Mouse (Mus musculus): ENCODE results near the gene Ush2a.

Gene Ush2a

GRCm38 (mm10) chr1:188668513-188668912 is 406.7 kb downstream of the Ush2a start:
- DNase-seq (ENCODE audit: inconsistent ontology term), result no peak

DNA sequence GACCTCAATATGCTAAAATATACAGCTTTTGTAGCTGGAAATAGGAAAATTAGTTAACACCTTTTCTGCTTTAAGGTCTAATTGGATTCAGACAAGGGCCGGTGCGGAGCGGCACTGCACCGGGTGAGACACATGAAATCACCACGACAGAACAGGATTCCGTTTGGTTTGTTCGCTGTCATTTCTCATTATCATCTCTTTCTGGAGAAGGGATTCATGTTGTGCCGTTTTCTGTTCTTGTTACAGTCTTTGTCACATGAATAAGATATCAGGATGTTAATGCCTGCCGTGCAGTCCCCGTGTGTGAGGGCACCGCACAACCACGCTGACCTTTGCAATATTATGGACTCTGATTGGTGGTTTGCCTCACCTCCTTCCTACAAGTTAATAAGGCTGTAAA is 411.0 kb downstream of the Ush2a start:
- DNase-seq (ENCODE audit: inconsistent ontology term), result peak; percentile 32

GRCm38 (mm10) chr1:188674640-188675510 is 413.1 kb downstream of the Ush2a start:
- DNase-seq (ENCODE audit: inconsistent ontology term), result no peak

DNA sequence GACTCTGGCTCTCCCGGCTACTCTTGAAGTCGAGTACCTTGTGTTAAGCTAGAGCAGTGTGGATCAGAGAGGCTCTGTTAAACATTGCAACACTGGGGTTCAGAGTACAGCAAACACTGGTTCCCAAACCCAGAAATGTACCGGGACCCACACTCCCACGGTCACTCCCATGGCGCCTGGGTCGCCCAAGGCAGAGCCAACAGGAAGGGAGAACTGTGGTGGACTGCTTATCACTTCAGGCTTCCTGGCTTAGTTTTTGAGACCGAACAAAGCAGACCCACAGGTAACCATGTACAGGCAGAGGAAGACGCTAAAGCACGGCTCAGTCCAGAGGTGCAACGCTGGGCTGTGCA is 413.7 kb downstream of the Ush2a start:
- no peak for DNase-seq (ENCODE audit: inconsistent ontology term)

GRCm38 (mm10) chr1:188678189-188678588 is 416.4 kb downstream of the Ush2a start:
- DNase-seq (ENCODE audit: inconsistent ontology term), result no peak

DNA sequence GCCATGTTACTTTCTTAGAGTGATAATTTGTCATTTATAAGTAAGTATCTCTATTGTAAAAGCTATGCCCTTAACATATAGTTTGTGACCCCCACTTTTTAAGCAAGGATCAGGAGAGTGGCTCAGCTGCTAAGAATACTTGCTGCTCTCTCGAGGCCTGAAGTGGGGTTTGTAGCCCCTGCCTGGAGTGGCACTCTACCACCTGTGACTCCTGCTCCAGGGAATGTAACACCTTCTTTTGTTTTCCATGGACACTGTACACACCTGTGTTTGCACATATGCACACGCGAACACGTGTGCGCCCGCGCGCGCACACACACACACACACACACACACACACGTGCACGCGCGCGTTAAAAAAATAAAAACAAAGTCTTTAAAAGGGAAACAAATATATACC is 424.5 kb downstream of the Ush2a start:
- DNase-seq (ENCODE audit: inconsistent ontology term), result no peak

GRCm38 (mm10) chr1:188696295-188696694 is 434.5 kb downstream of the Ush2a start:
- DNase-seq (ENCODE audit: inconsistent ontology term), result no peak

DNA sequence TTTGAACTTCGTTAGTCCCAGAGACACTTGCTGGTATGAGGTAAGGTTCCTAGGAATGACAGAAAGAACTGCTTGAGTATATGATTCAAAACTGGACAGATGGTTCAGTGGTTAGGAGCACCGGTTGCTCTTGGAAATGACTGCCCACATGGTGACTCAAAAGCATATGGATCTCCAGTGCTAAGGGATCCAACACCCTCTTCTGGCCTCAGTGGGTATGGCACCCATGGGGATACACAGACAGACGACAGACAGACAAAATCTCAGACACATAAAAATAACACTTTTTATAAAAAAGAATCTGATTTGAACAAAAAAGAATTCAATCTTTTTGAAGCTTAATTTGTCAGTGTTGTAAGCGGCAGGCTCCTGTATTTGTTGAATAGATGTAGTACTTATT is 446.4 kb downstream of the Ush2a start:
- no peak for DNase-seq (ENCODE audit: inconsistent ontology term)

- no peak for DNase-seq (ENCODE audit: inconsistent ontology term)
These were observed 446.9 kb downstream of the Ush2a start for GRCm38 (mm10) chr1:188708694-188709093.

GRCm38 (mm10) chr1:188714131-188714530 is 452.3 kb downstream of the Ush2a start:
- DNase-seq (ENCODE audit: inconsistent ontology term), result no peak

GRCm38 (mm10) chr1:188714941-188715340 is 453.1 kb downstream of the Ush2a start:
- DNase-seq (ENCODE audit: inconsistent ontology term), result no peak

GRCm38 (mm10) chr1:188716886-188717285 is 455.1 kb downstream of the Ush2a start:
- no peak for DNase-seq (ENCODE audit: inconsistent ontology term)

GRCm38 (mm10) chr1:188725122-188725995 is 463.5 kb downstream of the Ush2a start:
- peak; percentile 15 for DNase-seq (ENCODE audit: inconsistent ontology term)

DNA sequence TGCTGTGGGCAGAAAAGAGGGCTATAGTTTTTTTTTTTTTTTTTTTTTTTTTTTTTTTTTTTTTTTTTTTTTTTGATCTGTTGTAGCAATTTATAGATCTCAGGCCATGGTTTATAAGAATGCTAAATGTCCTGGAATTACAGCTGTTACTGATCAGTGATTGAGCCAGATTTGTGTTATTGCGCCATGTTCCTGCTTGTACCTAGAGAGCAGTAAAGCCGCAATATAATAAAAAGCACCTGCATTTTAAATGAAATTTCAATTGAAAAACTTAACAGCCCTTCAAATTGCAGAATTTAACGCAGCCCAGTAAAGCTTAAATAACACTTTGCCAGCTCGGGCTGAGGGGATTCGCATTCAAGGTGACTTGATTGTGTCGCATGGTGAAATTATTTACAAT is 465.1 kb downstream of the Ush2a start:
- no peak for DNase-seq (ENCODE audit: inconsistent ontology term)

GRCm38 (mm10) chr1:188728625-188729024 is 466.8 kb downstream of the Ush2a start:
- DNase-seq (ENCODE audit: inconsistent ontology term), result peak; percentile 43

- peak; percentile 85 for DNase-seq (ENCODE audit: inconsistent ontology term)
These were observed 467.4 kb downstream of the Ush2a start for GRCm38 (mm10) chr1:188729179-188729578.

GRCm38 (mm10) chr1:188734741-188735266 is 473.0 kb downstream of the Ush2a start:
- no peak for DNase-seq (ENCODE audit: inconsistent ontology term)

DNA sequence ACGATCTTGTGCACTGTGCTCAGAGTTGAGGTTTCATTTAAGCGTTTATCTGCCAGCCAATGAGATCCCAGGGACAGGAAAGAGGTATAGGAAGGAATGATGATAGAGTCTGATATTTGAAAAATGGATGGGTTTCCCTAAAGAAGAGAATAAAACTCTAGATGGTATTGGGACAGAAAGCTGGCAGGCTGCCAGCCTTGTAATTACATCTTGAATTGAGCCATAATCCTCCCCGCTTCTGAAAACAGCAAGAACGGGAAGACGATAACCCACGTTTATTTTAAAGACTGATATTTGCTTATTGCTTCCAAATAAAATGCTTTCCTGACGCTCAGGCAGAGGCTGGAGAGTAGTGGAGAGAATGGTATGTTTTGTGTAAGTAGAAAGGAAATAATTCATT is 481.1 kb downstream of the Ush2a start:
- DNase-seq (ENCODE audit: inconsistent ontology term), result no peak

DNA sequence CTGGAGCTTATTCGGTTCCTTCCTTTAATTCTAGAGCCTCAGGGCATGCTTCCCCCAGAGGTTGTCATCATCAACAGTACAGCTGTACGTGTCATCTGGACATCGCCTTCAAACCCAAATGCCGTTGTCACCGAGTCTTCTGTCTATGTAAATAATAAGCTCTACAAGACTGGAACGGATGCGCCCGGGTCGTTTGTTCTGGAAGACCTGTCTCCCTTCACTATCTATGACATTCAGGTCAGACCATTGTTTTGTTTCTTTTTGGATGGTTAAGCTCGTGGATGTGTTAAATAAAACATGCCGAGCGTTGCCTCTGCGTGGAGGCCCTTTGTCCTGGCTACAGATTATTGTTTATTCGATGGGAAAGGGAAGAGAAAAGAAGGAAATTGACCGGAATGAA is 493.2 kb downstream of the Ush2a start:
- peak; percentile 14 for DNase-seq (ENCODE audit: inconsistent ontology term)

DNA sequence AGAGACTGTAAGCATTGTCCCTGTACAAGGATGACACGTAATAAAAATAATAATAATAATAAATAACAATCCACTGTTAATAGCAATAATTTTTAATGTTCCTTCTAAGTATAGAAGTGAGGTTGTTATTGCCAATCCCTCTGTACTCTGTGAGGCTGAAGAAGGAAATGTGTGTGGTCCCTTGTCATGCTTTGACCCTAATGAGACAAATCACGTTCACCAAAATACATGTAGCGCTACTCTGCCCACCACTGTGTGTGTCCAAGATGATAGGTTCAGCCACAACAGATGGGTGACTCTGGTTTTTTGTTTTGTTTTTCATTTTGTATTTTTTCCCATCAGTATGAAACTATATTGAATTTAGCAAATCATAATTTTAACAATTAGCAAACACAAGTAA is 498.7 kb downstream of the Ush2a start:
- DNase-seq (ENCODE audit: inconsistent ontology term), result no peak

GRCm38 (mm10) chr1:188762463-188762862 is 500.6 kb downstream of the Ush2a start:
- no peak for DNase-seq (ENCODE audit: inconsistent ontology term)

- no peak for DNase-seq (ENCODE audit: inconsistent ontology term)
These were observed 501.9 kb downstream of the Ush2a start for GRCm38 (mm10) chr1:188763761-188764160.

DNA sequence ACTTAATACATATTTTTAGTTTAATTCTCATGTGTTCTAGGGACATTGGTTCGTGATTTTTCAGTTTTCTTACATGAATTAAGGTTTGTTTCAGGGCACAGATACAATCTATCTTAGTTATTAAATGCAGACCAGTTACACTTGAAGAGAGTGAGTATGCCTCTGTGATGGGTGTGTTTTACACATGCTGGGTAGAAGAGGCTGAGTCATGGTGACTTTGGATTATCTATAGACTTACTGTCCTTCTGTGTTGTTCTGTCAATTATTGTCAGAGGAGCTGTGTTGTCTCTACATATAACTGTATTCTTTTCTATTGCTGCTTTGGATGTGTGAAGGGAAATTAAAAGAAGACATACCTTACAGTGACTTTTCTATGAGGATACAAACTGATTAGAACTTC is 509.0 kb downstream of the Ush2a start:
- DNase-seq (ENCODE audit: inconsistent ontology term), result no peak

All from Muller cell, postnatal 12 days (primary cell).